Mouse (Mus musculus) neural tube, embryonic 10.5 days (tissue): Measurements from ENCODE around the gene Camk1d.
A peak's percentile ranks its signal among the peaks of the same experiment; 100 is the strongest.

Source experiments
- DNase-seq: peaks from one replicate; pipeline ENCODE4 v3.0.0-alpha.2; 2017; ENCODE audit warnings: low spot score; ENCODE audit errors: extremely low spot score

Camk1d gene

GRCm38 (mm10) chr2:5345344-5345743 is 369.0 kb downstream of the Camk1d start:
- DNase-seq, result no peak

GRCm38 (mm10) chr2:5327533-5328250 is 386.6 kb downstream of the Camk1d start:
- DNase-seq, result no peak

GRCm38 (mm10) chr2:5324806-5325205 is 389.5 kb downstream of the Camk1d start:
- no peak for DNase-seq

- DNase-seq, result no peak
These were observed 392.5 kb downstream of the Camk1d start for GRCm38 (mm10) chr2:5321660-5322295.

DNA sequence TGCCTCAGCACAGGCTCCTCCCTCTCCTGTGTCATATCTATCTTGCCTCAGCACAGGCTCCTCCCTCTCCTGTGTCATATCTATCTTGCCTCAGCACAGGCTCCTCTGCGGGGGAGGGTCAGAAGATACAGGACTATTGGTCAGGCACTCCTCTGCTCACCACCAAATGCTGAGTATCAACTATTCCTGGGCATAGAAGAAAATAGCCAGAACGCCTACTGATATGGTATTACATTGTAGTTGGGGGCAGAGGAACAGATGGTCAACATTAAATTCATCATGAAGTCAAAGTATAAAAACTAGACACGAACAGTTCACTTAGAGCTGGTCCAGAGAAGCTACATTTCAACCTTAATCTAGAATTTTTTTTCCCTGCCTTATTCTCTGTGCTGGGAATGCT is 395.2 kb downstream of the Camk1d start:
- no peak for DNase-seq

DNA sequence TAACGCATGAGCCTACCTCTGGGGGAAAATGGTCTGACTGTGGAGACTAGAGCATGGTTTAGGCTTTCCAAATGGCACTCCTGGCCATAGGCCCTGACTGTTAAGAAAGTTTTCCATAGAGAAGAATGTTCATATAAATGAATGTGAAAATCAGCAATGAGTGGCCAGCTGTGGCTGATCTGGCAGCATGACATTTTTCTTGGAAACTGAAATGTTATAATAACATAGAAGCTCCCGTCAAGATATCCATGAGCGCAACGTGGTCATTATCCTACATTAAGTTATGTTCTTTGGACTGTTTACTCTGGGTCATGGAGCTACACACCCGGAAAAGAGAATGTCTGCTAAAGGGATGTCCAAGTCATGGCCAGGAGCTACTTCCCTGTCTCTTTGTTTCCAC is 397.6 kb downstream of the Camk1d start:
- no peak for DNase-seq

GRCm38 (mm10) chr2:5316217-5316616 is 398.1 kb downstream of the Camk1d start:
- no peak for DNase-seq

DNA sequence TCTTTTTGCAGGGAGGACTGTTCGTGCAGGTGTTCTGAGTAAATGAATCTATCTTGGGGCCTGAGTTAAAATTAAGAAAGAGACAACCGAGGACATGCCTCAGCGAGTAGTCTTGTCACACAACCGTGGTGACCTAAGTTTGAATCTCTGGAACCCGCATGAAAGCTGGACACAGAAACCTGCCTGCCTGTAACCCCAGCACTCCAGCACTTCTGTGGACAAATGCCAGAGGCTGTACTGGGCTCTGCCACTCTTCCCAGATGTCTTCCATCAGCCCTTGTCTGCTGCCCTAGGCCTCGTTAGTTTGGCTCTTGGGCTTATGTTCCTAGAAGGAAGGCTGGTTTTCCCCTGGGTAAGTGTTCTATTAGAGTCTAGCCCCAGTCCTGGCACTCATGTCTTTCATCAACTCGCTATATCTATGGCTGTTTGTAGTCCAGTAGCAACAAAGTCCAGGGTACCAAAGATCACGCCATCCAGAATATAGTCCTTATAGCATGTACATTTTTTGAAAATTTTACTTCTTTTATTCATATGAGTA is 399.0 kb downstream of the Camk1d start:
- DNase-seq, result no peak

- DNase-seq, result peak; percentile 40
These were observed 399.7 kb downstream of the Camk1d start for GRCm38 (mm10) chr2:5314530-5315166.

- DNase-seq, result no peak
These were observed 409.2 kb downstream of the Camk1d start for GRCm38 (mm10) chr2:5305156-5305555.

DNA sequence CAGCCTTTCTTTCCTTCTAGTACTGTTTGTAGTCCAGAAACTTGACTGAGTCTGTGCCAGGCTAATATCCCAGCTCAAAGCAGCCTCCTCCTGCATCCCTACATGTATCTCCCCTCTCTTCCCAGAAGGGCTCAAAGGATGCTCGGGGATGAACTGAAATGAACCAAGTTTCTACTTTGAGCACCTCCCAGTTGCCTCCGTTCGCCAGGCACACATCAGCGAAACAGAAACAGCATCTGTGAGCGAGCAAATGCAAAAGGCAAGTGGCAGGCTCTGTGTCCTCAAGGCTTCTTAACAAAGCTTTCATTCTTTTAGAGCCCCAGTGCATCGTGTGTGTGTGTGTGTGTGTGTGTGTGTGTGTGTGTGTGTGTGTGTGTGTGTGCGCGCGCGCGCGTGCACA is 409.9 kb downstream of the Camk1d start:
- no peak for DNase-seq

DNA sequence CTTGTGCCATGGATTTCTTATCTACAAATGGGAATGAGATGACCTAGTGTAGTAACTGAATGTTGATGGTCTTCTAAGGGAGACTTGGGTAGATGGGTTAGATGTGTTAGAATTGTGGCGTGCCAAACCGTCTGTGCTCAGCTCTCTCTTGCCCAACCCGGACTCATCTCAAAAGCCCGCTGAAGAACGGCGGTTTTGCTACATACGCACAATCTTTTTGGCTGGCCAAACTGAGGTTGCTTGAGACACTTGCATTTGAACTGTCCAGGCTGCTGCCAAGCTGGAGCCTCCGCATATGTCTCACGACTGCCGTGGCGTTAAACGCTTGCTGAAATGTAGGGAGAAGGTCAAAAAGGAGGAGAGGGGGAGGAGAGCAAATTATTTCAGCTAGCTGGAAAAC is 413.0 kb downstream of the Camk1d start:
- DNase-seq, result no peak

- no peak for DNase-seq
These were observed 416.2 kb downstream of the Camk1d start for GRCm38 (mm10) chr2:5298071-5298470.

DNA sequence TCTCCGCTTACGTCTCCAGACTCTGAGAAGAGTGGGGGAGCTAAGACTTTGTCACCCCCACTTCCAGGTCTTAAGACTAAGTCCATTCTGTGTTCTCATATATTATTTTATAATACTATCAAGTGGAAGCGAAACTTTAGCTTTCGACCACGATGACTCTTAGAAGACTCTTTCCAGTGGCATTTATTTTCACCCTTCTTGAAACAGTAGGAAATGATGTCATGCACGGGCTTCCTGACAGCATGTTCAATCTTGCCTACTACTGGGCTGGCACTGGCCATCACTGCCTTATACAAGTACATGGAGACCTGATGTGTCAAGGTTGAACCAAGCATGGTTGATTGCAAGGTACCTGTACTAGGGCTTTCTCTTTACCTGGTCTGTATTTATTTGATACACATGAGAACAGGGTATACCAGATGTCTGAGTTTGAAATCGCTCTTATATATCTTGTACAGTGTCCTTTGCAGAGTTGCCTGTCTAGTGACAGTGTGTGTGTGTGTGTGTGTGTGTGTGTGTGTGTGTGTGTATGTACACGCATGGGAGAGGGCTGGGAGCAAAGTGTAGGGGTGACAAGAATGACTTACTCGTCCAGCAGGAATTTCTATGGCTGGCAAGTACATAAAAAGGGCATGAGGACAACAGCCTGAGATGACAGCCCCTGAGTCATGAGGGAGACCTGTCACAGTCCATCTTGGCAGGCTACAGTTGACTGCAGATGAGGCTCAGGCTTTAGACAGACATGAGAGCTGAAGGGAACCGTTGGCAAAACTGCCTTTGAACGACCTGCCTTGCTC is 417.4 kb downstream of the Camk1d start:
- DNase-seq, result no peak

DNA sequence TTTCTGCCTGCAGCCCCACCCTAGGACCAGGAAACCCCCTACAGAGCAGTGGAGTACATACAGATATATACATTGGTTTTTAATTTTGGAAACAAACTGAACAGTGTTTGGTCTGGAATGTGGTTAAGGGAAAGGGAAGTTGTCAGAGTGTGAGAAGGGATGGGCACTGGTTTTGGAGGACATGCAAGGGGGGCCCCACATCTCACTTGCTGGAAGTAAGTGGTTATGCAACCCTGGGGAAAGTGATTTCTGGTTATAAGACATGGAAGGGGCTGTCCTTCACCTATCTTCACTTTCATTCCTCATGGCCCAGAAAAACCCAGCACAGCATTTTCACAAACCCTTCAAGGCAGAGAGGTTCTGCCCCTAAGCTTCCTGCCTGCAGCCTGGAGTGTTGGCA is 419.2 kb downstream of the Camk1d start:
- DNase-seq, result no peak

GRCm38 (mm10) chr2:5294451-5294850 is 419.9 kb downstream of the Camk1d start:
- DNase-seq, result no peak

- no peak for DNase-seq
These were observed 425.7 kb downstream of the Camk1d start for GRCm38 (mm10) chr2:5288593-5288992.

DNA sequence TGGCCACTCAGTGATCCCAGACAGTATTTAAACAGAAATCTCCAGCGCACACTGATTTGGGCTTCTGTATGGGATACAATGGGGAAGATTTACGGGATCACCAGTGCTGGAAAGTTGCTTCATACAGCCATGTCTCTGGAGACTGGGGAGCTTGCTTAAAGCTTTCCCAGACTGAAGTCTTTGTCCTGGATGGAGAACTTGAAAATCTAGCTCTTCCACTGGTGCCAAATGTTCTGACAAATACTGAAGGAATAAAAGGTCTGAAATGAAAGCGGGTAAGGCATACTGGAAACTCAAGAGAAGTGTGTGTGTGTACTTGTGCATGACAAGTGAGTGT is 427.3 kb downstream of the Camk1d start:
- no peak for DNase-seq

GRCm38 (mm10) chr2:5286189-5287043 is 427.9 kb downstream of the Camk1d start:
- DNase-seq, result no peak

- DNase-seq, result no peak
These were observed 430.0 kb downstream of the Camk1d start for GRCm38 (mm10) chr2:5284351-5284750.

DNA sequence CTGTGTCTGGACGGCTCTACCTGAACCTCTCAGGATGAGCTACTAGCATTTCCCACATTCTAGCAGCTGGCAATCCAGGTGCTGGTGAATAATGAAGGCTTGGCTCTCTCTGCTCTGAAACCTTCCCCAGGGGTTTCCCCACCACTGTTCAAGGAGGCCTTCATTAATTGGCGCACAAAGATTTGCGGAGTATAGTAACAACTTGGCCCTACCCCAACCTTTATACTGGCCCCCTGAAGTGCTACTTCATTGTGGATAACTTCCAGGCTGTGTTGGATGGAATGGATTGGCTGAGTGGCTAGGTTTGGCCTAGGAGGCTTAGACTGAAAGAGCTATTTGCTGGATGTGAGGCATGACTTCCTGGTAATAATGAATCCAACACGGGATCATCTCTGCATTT is 431.7 kb downstream of the Camk1d start:
- no peak for DNase-seq
